Mouse (Mus musculus): ENCODE results near the gene Nampt. TPM values are rescaled to one million over a fixed set of nuclear protein-coding genes. Genes with fewer than 3 reads are reported as not detected.

Nampt gene
- total RNA-seq, 2 experiments from 2014 or later: 11.6 to 23.6 TPM

GRCm38 (mm10) chr12:32895806-32896205 is 76.5 kb downstream of the Nampt start:
- ATAC-seq (replicated peaks; ENCODE audit: low FRiP score, poor library complexity, severe bottlenecking): no peak

- ATAC-seq (replicated peaks; ENCODE audit: low FRiP score, poor library complexity, severe bottlenecking): no peak
Measured at GRCm38 (mm10) chr12:32896496-32896895, 77.2 kb downstream of the Nampt start.

DNA sequence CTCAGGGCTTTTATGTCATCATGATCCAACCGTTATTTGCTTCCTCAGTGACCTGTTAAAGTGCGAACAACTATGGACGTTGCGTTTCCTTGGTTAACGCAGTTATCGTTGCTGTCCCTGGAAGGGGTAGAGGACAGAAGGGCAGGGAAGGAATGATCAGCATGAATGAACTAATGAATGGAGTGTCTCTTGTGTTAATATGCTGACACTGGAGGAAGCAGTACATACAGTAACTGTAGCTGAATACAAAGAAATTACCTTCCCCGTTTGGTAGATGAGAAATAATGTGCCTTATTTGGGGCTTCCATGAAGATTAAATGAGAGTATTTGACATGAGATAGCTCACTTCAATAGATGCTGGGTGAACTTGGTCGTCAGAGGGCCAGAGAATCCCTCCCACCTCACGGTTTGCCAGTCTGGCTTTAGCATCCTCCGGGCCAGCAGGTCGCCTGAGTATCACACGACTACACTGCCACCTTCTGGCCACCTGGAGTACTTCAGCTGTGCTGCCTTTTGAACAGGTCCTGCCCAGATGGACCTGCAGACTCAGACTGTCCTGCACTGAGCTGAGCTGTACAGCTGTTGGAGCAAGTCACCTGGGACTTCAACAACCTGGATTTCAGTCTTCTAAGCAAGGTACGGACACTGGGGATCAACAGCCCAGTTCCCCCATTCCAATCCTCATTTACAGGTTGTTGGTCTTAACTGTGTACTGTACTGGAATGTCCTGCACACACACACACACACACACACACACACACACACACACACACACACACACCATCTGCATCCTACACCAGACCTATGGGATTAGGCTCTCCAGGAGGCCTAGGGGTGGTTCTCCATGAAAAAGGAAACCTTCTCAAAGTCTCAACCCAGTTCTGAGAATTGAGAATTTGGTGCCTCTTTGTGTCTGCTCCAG is 78.1 kb downstream of the Nampt start:
- peak; percentile 92 for ATAC-seq (replicated peaks; ENCODE audit: low FRiP score, poor library complexity, severe bottlenecking)

DNA sequence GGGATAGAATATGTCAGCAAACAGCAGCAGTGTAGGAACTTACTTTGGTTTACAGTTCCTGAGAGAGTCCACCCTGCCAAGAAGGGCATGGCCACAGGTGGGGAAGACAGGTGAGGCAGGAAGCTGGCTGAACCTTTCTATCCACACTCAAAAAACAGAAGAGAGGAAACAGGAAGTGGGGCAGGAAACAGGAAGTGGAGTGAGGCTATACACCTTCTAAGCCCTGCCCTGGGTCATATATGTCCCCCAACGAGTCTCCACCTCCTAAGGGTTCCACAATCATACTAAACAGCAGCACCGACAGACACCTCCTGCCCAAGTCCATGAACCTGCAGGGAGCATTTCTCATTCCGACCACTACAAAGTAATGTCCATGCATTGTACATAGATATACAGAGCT is 81.7 kb downstream of the Nampt start:
- ATAC-seq (replicated peaks; ENCODE audit: low FRiP score, poor library complexity, severe bottlenecking): no peak

Other genes starting within 250 kb of the Nampt start
- gene Sypl, start 134.3 kb downstream of the Nampt start, total RNA-seq (2015; ENCODE audit: low replicate concordance): 34.6 and 44.3 TPM in 2 replicates
- 10.3 and 17.8 TPM in 2 replicates for gene Sypl, start 134.3 kb downstream of the Nampt start, total RNA-seq (2017; ENCODE audit: low replicate concordance)